Mouse (Mus musculus) heart, embryonic 10.5 days (tissue): ENCODE measurements at regions not wholly inside any gene's neighbourhood (a gene's known extent, or its start where the extent isn't known, plus 50 kb on each side); places are given as distances from the start of the nearest gene placed in this dataset.

Experiments used
- DNase-seq: peaks from one replicate; pipeline ENCODE4 v3.0.0-alpha.2; 2017; ENCODE audit warnings: low spot score
- H3K27ac ChIP-seq: fragments of 300-500 bp; sonication (generic); 2 replicates; pipeline ENCODE4 v1.5.1; 2016; ENCODE audit warnings: mild to moderate bottlenecking
- H3K27me3 ChIP-seq: fragments of 300-500 bp; sonication (generic); 2 replicates; pipeline ENCODE4 v1.6.1; 2016; ENCODE audit warnings: mild to moderate bottlenecking; ENCODE audit not compliant: poor library complexity, insufficient read depth, severe bottlenecking
- H3K36me3 ChIP-seq: fragments of 300-500 bp; sonication (generic); 2 replicates; pipeline ENCODE4 v1.6.1; 2016; ENCODE audit warnings: mild to moderate bottlenecking, moderate library complexity
- H3K4me1 ChIP-seq: fragments of 300-500 bp; sonication (generic); 2 replicates; pipeline ENCODE4 v1.6.1; 2016; ENCODE audit warnings: mild to moderate bottlenecking
- H3K4me3 ChIP-seq: fragments of 300-500 bp; sonication (generic); 2 replicates; pipeline ENCODE4 v1.5.1; 2016; ENCODE audit warnings: mild to moderate bottlenecking, moderate library complexity
- H3K9me3 ChIP-seq: fragments of 300-500 bp; sonication (generic); 2 replicates; pipeline ENCODE4 v1.6.1; 2016; ENCODE audit warnings: mild to moderate bottlenecking, moderate library complexity
- WGBS: fragments of 180-500 bp; shearing (Covaris S2); methylation state at CpG from one replicate; pipeline ENCODE4 v1.1.7; 2016; 5-methylcytosine and 5-hydroxymethylcytosine counted together

GRCm38 (mm10) chr14:25292557-25292956 is 166.4 kb upstream of the Zmiz1 start:
- no peaks in the 10 kb centered on the region for H3K36me3 ChIP-seq

GRCm38 (mm10) chr14:25294226-25294625 is 164.8 kb upstream of the Zmiz1 start:
- DNase-seq = no peak
- Histone ChIP-seq H3K36me3 (no peaks in the 10 kb centered on the region), H3K4me1 (peaks cover 5% of the 10 kb centered on the region; the same call in 1 of the 2 replicates), H3K27ac (no peak overlapping the region), H3K4me3 (no peak overlapping the region), H3K9me3 (no peaks in the 10 kb centered on the region), H3K27me3 (no peaks in the 10 kb centered on the region)
- 85% methylated on average over 4 of the region's 4 CpGs for WGBS

More at GRCm38 (mm10) chr14:25292557-25292956, 166.4 kb upstream of the Zmiz1 start:
- Histone ChIP-seq H3K27me3 (no peaks in the 10 kb centered on the region), H3K27ac (no peak overlapping the region), H3K9me3 (no peaks in the 10 kb centered on the region), H3K4me1 (peaks cover 5% of the 10 kb centered on the region; the same call in 1 of the 2 replicates), H3K4me3 (no peak overlapping the region)
- 56% methylated on average over 1 of the region's 1 CpGs for WGBS
- no peak for DNase-seq

GRCm38 (mm10) chr14:25295688-25296350 is 163.2 kb upstream of the Zmiz1 start:
- Histone ChIP-seq H3K27me3 (no peaks in the 10 kb centered on the region), H3K9me3 (no peaks in the 10 kb centered on the region), H3K4me1 (peaks cover 5% of the 10 kb centered on the region; the same call in 1 of the 2 replicates), H3K4me3 (no peak overlapping the region), H3K36me3 (no peaks in the 10 kb centered on the region), H3K27ac (no peak overlapping the region)
- DNase-seq = no peak
- whole genome bisulfite sequencing = 56% methylated on average over 5 of the region's 5 CpGs

- Histone ChIP-seq H3K27me3 (no peaks in the 10 kb centered on the region), H3K27ac (no peak overlapping the region)
- 79% methylated on average over 3 of the region's 3 CpGs for whole genome bisulfite sequencing
Measured at GRCm38 (mm10) chr14:25299673-25300190, 159.3 kb upstream of the Zmiz1 start.

GRCm38 (mm10) chr14:25301336-25302031 is 157.5 kb upstream of the Zmiz1 start:
- no peak overlapping the region for H3K27ac ChIP-seq
- H3K9me3 ChIP-seq = no peaks in the 10 kb centered on the region
- no peak for DNase-seq
- no peak overlapping the region for H3K4me3 ChIP-seq
- WGBS = 51% methylated on average over 9 of the region's 9 CpGs
- H3K4me1 ChIP-seq = peaks cover 29% of the 10 kb centered on the region
- H3K36me3 ChIP-seq = no peaks in the 10 kb centered on the region
- 0 out of 2 replicates have a peak, but pooled peaks cover 3% of the 10 kb centered on the region for H3K27me3 ChIP-seq

More at GRCm38 (mm10) chr14:25299673-25300190, 159.3 kb upstream of the Zmiz1 start:
- no peak overlapping the region for H3K4me3 ChIP-seq
- no peaks in the 10 kb centered on the region for H3K36me3 ChIP-seq
- DNase-seq = no peak
- H3K4me1 ChIP-seq = peaks cover 20% of the 10 kb centered on the region
- no peaks in the 10 kb centered on the region for H3K9me3 ChIP-seq

GRCm38 (mm10) chr14:25304391-25304851 is 154.6 kb upstream of the Zmiz1 start:
- Histone ChIP-seq H3K9me3 (no peaks in the 10 kb centered on the region), H3K27me3 (peaks cover 9% of the 10 kb centered on the region), H3K36me3 (no peaks in the 10 kb centered on the region), H3K4me1 (peaks cover 52% of the 10 kb centered on the region), H3K4me3 (peak overlapping the region; percentile 31; the same call in 1 of the 2 replicates), H3K27ac (peak overlapping the region; percentile 87)
- WGBS = 4% methylated on average over 9 of the region's 9 CpGs
- peak; percentile 81 for DNase-seq

GRCm38 (mm10) chr14:25306166-25306565 is 152.8 kb upstream of the Zmiz1 start:
- WGBS = 60% methylated on average over 7 of the region's 7 CpGs
- Histone ChIP-seq H3K27ac (0 out of 2 replicates have a peak overlapping the region, but pooled peaks have one; percentile 16), H3K9me3 (no peaks in the 10 kb centered on the region), H3K4me3 (no peak overlapping the region), H3K27me3 (peaks cover 16% of the 10 kb centered on the region), H3K4me1 (peaks cover 65% of the 10 kb centered on the region), H3K36me3 (no peaks in the 10 kb centered on the region)
- DNase-seq = no peak

GRCm38 (mm10) chr14:25306961-25307654 is 151.9 kb upstream of the Zmiz1 start:
- WGBS = 79% methylated on average over 3 of the region's 3 CpGs
- Histone ChIP-seq H3K9me3 (no peaks in the 10 kb centered on the region), H3K4me3 (no peak overlapping the region), H3K27ac (peak overlapping the region; percentile 25; the same call in 1 of the 2 replicates), H3K4me1 (peaks cover 75% of the 10 kb centered on the region), H3K27me3 (peaks cover 16% of the 10 kb centered on the region), H3K36me3 (no peaks in the 10 kb centered on the region)
- DNase-seq = no peak

GRCm38 (mm10) chr14:25308051-25308450 is 150.9 kb upstream of the Zmiz1 start:
- peaks cover 81% of the 10 kb centered on the region for H3K4me1 ChIP-seq

GRCm38 (mm10) chr14:25310671-25311151 is 148.3 kb upstream of the Zmiz1 start:
- H3K4me1 ChIP-seq = peaks cover 64% of the 10 kb centered on the region

More at GRCm38 (mm10) chr14:25308051-25308450, 150.9 kb upstream of the Zmiz1 start:
- H3K36me3 ChIP-seq = no peaks in the 10 kb centered on the region
- H3K9me3 ChIP-seq = no peaks in the 10 kb centered on the region
- no peak overlapping the region for H3K4me3 ChIP-seq
- H3K27ac ChIP-seq = peak overlapping the region; percentile 42; the same call in 1 of the 2 replicates
- H3K27me3 ChIP-seq = peaks cover 16% of the 10 kb centered on the region
- no peak for DNase-seq
- 68% methylated on average over 3 of the region's 3 CpGs for WGBS

GRCm38 (mm10) chr14:25311475-25311874 is 147.5 kb upstream of the Zmiz1 start:
- no peak overlapping the region for H3K4me3 ChIP-seq
- peaks cover 28% of the 10 kb centered on the region for H3K27me3 ChIP-seq
- no peak for DNase-seq
- no peaks in the 10 kb centered on the region for H3K9me3 ChIP-seq
- WGBS = 40% methylated on average over 3 of the region's 3 CpGs
- H3K27ac ChIP-seq = peak overlapping the region; percentile 82
- no peaks in the 10 kb centered on the region for H3K36me3 ChIP-seq
- H3K4me1 ChIP-seq = peaks cover 57% of the 10 kb centered on the region

More at GRCm38 (mm10) chr14:25310671-25311151, 148.3 kb upstream of the Zmiz1 start:
- Histone ChIP-seq H3K4me3 (no peak overlapping the region), H3K36me3 (no peaks in the 10 kb centered on the region), H3K27ac (peak overlapping the region; percentile 82), H3K27me3 (peaks cover 25% of the 10 kb centered on the region), H3K9me3 (no peaks in the 10 kb centered on the region)
- no peak for DNase-seq
- WGBS = 40% methylated on average over 4 of the region's 4 CpGs

- no peaks in the 10 kb centered on the region for H3K9me3 ChIP-seq
- H3K36me3 ChIP-seq = no peaks in the 10 kb centered on the region
- no peak for DNase-seq
- peak overlapping the region; percentile 67; the same call in 1 of the 2 replicates for H3K27ac ChIP-seq
- H3K27me3 ChIP-seq = peaks cover 33% of the 10 kb centered on the region
- H3K4me3 ChIP-seq = no peak overlapping the region
- H3K4me1 ChIP-seq = peaks cover 50% of the 10 kb centered on the region
- 30% methylated on average over 7 of the region's 7 CpGs for WGBS
Measured at GRCm38 (mm10) chr14:25312135-25312534, 146.8 kb upstream of the Zmiz1 start.
